Mouse (Mus musculus) colon, adult 2 months (tissue): ENCODE measurements around the gene Soga3. TPM values are rescaled to one million over a fixed set of nuclear protein-coding genes. Genes with fewer than 3 reads are reported as not detected.

ENCODE experiments used
- polyA plus RNA-seq: library from polyadenylated mRNA; depleted of rRNA; stranded (reverse); fragments of >200 nt; gene quantifications from 2 replicates; pipeline ENCODE4 v1.2.3, GENCODE M21; 2012; rRNA removed

The Soga3 gene
- polyA plus RNA-seq = 0.73 and 0.78 TPM in 2 replicates

DNA sequence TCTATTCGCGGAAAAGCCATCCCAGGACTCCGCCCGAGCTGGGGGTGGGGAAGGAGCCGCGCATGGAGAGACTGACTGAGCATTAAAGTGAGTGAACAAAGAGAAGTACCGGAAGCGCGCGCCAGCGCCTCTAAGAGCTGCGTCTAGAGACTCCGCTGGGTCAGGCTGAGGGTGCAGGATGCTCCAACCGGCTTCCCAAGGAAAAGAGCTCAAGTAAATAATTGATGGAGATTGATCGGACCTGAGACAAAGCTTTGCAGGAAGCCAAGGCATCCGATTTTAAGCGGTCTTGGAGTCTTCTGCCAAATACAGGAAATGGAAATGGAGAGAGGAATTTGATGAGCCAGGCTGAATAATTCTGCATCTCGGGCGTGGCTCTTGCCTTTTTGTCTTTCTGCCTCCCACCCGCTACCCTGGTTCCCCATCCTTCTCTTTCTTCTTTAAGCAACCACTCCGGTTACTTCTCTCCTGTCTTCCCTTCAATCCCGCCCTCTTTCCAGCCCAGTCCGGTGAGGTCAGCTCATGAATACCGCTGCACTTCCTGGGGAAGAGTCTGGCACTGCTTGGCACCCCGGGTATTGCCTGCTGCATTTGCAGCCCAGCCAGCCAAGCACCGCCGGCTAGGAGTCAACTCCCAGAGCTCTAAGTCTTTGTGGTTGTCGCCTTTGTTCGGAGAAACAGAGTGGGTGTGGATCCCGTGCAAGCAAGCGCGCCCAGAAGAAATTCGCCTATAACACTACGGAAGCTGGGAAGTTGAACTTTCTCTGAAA, at the start of gene Soga3:
TSS of gene Soga3 (plus strand) at position 274 of the 770 bp plus-strand sequence.

DNA sequence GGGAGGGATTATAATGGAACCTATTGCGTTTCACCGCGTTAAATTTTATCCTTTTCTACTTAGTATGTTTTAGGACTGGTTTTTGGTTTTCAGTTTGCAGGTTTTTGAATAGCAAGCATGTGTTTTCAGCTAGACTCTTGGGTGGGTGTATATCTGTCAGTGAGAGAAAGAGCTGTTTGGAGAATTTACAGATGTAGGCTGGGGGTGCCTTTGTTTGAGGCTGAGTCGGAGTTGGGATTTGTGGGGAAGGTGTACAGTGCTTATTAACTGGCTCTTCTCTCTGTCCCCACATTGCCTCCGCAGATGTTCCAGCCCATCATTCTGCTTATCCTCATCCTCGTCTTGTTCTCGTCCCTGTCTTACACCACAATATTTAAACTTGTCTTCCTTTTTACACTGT, 55.0 kb downstream of the Soga3 start, which contains the start of gene Gm49353:
TSS of gene Gm49353 (plus strand) at position 313 of the 400 bp plus-strand sequence.

GRCm38 (mm10) chr10:29211453-29211852, 67.8 kb downstream of the Soga3 start, which contains the start of gene 9330159F19Rik:
Gene 9330159F19Rik (plus strand): TSS chr10:29211606.

Other genes starting within 250 kb of the Soga3 start
- gene 2310057J18Rik, start 157.5 kb upstream of the Soga3 start, polyA plus RNA-seq = not detected in 2 replicates
- gene Gm49353, start 55.1 kb downstream of the Soga3 start, polyA plus RNA-seq = not detected in 2 replicates
- 0.07 and 0.17 TPM in 2 replicates for gene 9330159F19Rik, start 67.8 kb downstream of the Soga3 start, polyA plus RNA-seq
- gene Echdc1, start 169.3 kb downstream of the Soga3 start, polyA plus RNA-seq = 1.4 and 1.6 TPM in 2 replicates
- 8.5 and 12.5 TPM in 2 replicates for gene Rnf146, start 218.6 kb downstream of the Soga3 start, polyA plus RNA-seq